Mouse (Mus musculus) C3H10T1/2 (cell line): ENCODE measurements around the gene Gm21663. TPM values are rescaled to one million over a fixed set of nuclear protein-coding genes. Genes with fewer than 3 reads are reported as not detected.

Experiments used
- polyA plus RNA-seq, 2 experiments: library from polyadenylated mRNA; unstranded; fragments of >200 nt; fragmentation: generic; extraction: Trizol; gene quantifications; one replicate each; pipeline ENCODE4 v1.2.1; 2012; ENCODE audit warnings: missing spikeins in 2 of 2

Gene Gm21663
- not detected for polyA plus RNA-seq

GRCm38 (mm10) chr5:25942281-25942680 lies at the start of gene Gm21663:
Gene Gm21663 (minus strand): TSS chr5:25942381.

GRCm38 (mm10) chr5:25988550-25988949 lies 46.4 kb upstream of the Gm21663 start, which contains the start of gene Gm21698:
Gene Gm21698 (minus strand): TSS chr5:25988650.

GRCm38 (mm10) chr5:25972563-25972962 lies 30.4 kb upstream of the Gm21663 start, which contains the start of gene Gm21680:
Gene Gm21680 (minus strand): TSS chr5:25972663.

GRCm38 (mm10) chr5:25954317-25954716 lies 12.1 kb upstream of the Gm21663 start, which contains the start of gene Gm21671:
Gene Gm21671 (minus strand): TSS chr5:25954417.

Other genes starting within 250 kb of the Gm21663 start
- gene Xrcc2, start 236.6 kb downstream of the Gm21663 start, polyA plus RNA-seq, result 1 to 10 TPM; 1.6 to 4.8 TPM
- 1 to 10 TPM in 1 of 2 experiments, under 1 TPM in 1; 0.96 to 1.1 TPM for gene Actr3b, start 182.4 kb downstream of the Gm21663 start, polyA plus RNA-seq
- not detected for gene Gm21671, start 12.0 kb upstream of the Gm21663 start, polyA plus RNA-seq
- under 1 TPM; 0.02 to 0.04 TPM for gene Gm21680, start 30.3 kb upstream of the Gm21663 start, polyA plus RNA-seq
- gene Gm21698, start 46.3 kb upstream of the Gm21663 start, polyA plus RNA-seq, result under 1 TPM in 1 of 2 experiments, not detected in 1; 0.02 TPM
- not detected for gene Gm1979, start 62.4 kb upstream of the Gm21663 start, polyA plus RNA-seq
- not detected for gene Gm5862, start 80.5 kb upstream of the Gm21663 start, polyA plus RNA-seq
- not detected for gene Speer4a, start 97.2 kb upstream of the Gm21663 start, polyA plus RNA-seq
- not detected for gene Gm7347, start 116.2 kb upstream of the Gm21663 start, polyA plus RNA-seq
- not detected for gene Gm10471, start 146.9 kb upstream of the Gm21663 start, polyA plus RNA-seq
- gene 5031410I06Rik, start 163.0 kb upstream of the Gm21663 start, polyA plus RNA-seq, result under 1 TPM; 0.04 TPM
- not detected for gene Gm10220, start 179.0 kb upstream of the Gm21663 start, polyA plus RNA-seq